24 mouse cellular contexts compared by ENCODE assay signal in the genomic region with DNA sequence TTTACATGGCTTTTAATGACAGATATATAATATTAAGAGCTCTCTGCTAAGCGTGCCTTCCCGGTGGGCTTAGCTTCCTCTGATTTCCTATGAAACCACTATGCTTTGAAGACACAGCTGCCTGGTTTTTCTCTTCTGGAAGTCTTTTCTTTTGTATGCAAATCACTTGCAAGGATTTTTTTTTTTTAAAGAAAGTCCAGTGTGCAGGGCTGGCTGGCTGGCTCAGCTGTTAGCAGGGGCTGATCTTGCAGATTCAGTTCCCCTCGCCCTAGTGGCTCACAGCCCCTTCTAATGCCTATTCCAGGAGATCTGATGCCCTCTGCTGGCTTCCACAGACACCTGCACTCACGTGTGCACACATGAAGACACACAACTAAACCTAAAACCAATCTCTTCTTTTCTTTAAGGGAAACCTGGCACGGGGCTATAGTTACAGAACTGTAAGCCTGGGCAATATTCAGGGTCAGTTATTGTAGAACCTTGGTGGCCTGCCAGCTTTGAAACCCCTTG.
DNase-seq lines count a peak whose midpoint lies in the region; ATAC-seq and TF ChIP-seq lines count a peak whose summit lies in the region.
"Had no signal": no experiment of that assay in that cellular context is flagged by ENCODE, and none has a peak within 500 bp of the region (broad histone marks: within the 10 kb centered on the region; RNA-seq: fewer than 3 reads in every experiment).

No protein-coding gene starts in this region.

- no peak overlapping the region for H3K9ac ChIP-seq in kidney, postnatal 0 days (ENCODE audit: low read depth, low read length)
- no peak overlapping the region for H3K9ac ChIP-seq in midbrain, embryonic 14.5 days (replicated peaks; ENCODE audit: low read length)
- H3K9ac ChIP-seq: embryonic facial prominence, embryonic 13.5 days; heart, embryonic 13.5 days; hindbrain, embryonic 13.5 days; limb, embryonic 13.5 days; liver, embryonic 13.5 days; stomach, embryonic 15.5 days had no signal

- 0 out of 2 replicates have a peak, but pooled peaks have one; percentile 19 for TF ChIP-seq CTCF in kidney, postnatal 0 days (IDR thresholded peaks at IDR 0.05; ENCODE audit: low read depth)

- no peak for DNase-seq in kidney, postnatal 0 days (ENCODE audit: low spot score)
- no peak for DNase-seq in kidney, adult 11 months
- peak; percentile 34 for DNase-seq in midbrain, embryonic 14.5 days
- no peak for DNase-seq in midbrain, embryonic 10.5 days (ENCODE audit: low spot score)
- peak; percentile 57 for DNase-seq in R1 (ENCODE audit: low read depth, low spot score)
- DNase-seq in left cerebral cortex, adult 18-20 months (ENCODE audit: low spot score in 2 of 2) = no peak
- DNase-seq: adrenal gland, adult 2 months; cerebellum, adult 18-20 months; cerebellum, postnatal 14 days; gastrocnemius, postnatal 14 days; heart, adult 18-20 months; kidney, adult 9 months; kidney, postnatal 25 days; liver, embryonic 13.5 days; thymus, adult 18-20 months; thymus, postnatal 36 days had no signal

- WGBS in kidney, postnatal 0 days = 89% methylated on average over 5 of the region's 5 CpGs
- 79% methylated on average over 5 of the region's 5 CpGs for WGBS in midbrain, embryonic 14.5 days
- WGBS in midbrain, embryonic 10.5 days = 87% methylated on average over 5 of the region's 5 CpGs

- no peak overlapping the region for H3K4me3 ChIP-seq in kidney, postnatal 0 days (replicated peaks; ENCODE audit: low read depth, low read length)
- H3K4me3 ChIP-seq in midbrain, embryonic 14.5 days (replicated peaks; ENCODE audit: low read depth, low read length) = no peak overlapping the region
- H3K4me3 ChIP-seq in midbrain, embryonic 10.5 days = no peak overlapping the region
- H3K4me3 ChIP-seq: embryonic facial prominence, embryonic 13.5 days; heart, embryonic 13.5 days; hindbrain, embryonic 13.5 days; limb, embryonic 13.5 days; liver, embryonic 13.5 days; stomach, embryonic 15.5 days had no signal

- H3K27me3 ChIP-seq in kidney, postnatal 0 days (ENCODE audit: insufficient read depth, low read length) = no peaks in the 10 kb centered on the region
- H3K27me3 ChIP-seq in midbrain, embryonic 14.5 days (ENCODE audit: control insufficient read depth, insufficient read depth, low read length) = no peaks in the 10 kb centered on the region
- H3K27me3 ChIP-seq in midbrain, embryonic 10.5 days (ENCODE audit: low read depth, poor library complexity, severe bottlenecking) = no peaks in the 10 kb centered on the region; the same call in 1 of the 2 replicates
- H3K27me3 ChIP-seq: embryonic facial prominence, embryonic 13.5 days; heart, embryonic 13.5 days; hindbrain, embryonic 13.5 days; limb, embryonic 13.5 days; liver, embryonic 13.5 days; stomach, embryonic 15.5 days had no signal

- H3K4me1 ChIP-seq in kidney, postnatal 0 days (replicated peaks; ENCODE audit: insufficient read depth, low read length) = peaks cover 15% of the 10 kb centered on the region
- H3K4me1 ChIP-seq in midbrain, embryonic 14.5 days (ENCODE audit: control insufficient read depth, insufficient read depth, low read length) = peaks cover 4% of the 10 kb centered on the region; the same call in 1 of the 2 replicates
- H3K4me1 ChIP-seq in midbrain, embryonic 10.5 days = peaks cover 30% of the 10 kb centered on the region

- no peaks in the 10 kb centered on the region for H3K9me3 ChIP-seq in kidney, postnatal 0 days (replicated peaks; ENCODE audit: low read length)
- no peaks in the 10 kb centered on the region for H3K9me3 ChIP-seq in midbrain, embryonic 14.5 days (ENCODE audit: control insufficient read depth, low read length)
- no peaks in the 10 kb centered on the region for H3K9me3 ChIP-seq in midbrain, embryonic 10.5 days (replicated peaks)
- H3K9me3 ChIP-seq: embryonic facial prominence, embryonic 13.5 days; hindbrain, embryonic 13.5 days; liver, embryonic 13.5 days; stomach, embryonic 15.5 days had no signal

- H3K27ac ChIP-seq in kidney, postnatal 0 days = no peak overlapping the region
- H3K27ac ChIP-seq in midbrain, embryonic 14.5 days (replicated peaks; ENCODE audit: low read depth, low read length) = no peak overlapping the region
- H3K27ac ChIP-seq in midbrain, embryonic 10.5 days (replicated peaks) = no peak overlapping the region
- H3K27ac ChIP-seq: embryonic facial prominence, embryonic 13.5 days; heart, embryonic 13.5 days; hindbrain, embryonic 13.5 days; limb, embryonic 13.5 days; liver, embryonic 13.5 days; stomach, embryonic 15.5 days had no signal

- H3K4me2 ChIP-seq in kidney, postnatal 0 days (ENCODE audit: low read length) = no peak overlapping the region
- no peak overlapping the region for H3K4me2 ChIP-seq in midbrain, embryonic 14.5 days (ENCODE audit: low read length)
- H3K4me2 ChIP-seq: embryonic facial prominence, embryonic 13.5 days; heart, embryonic 13.5 days; hindbrain, embryonic 13.5 days; limb, embryonic 13.5 days; liver, embryonic 13.5 days; stomach, embryonic 15.5 days had no signal

- no peaks in the 10 kb centered on the region for H3K36me3 ChIP-seq in kidney, postnatal 0 days (ENCODE audit: insufficient read depth, low read length)
- H3K36me3 ChIP-seq in midbrain, embryonic 14.5 days (ENCODE audit: control insufficient read depth, insufficient read depth, low read length) = no peaks in the 10 kb centered on the region
- H3K36me3 ChIP-seq in midbrain, embryonic 10.5 days = no peaks in the 10 kb centered on the region
- H3K36me3 ChIP-seq: embryonic facial prominence, embryonic 13.5 days; heart, embryonic 13.5 days; hindbrain, embryonic 13.5 days; limb, embryonic 13.5 days; liver, embryonic 13.5 days; stomach, embryonic 15.5 days had no signal

- ATAC-seq in kidney, postnatal 0 days (replicated peaks; ENCODE audit: low FRiP score, low read depth) = no peak
- no peak for ATAC-seq in midbrain, embryonic 14.5 days (ENCODE audit: low FRiP score, low TSS enrichment)
- no peak for ATAC-seq in megakaryocyte-erythroid progenitor cell, adult 5-6 weeks (replicated peaks; ENCODE audit: low FRiP score, low TSS enrichment, poor library complexity, severe bottlenecking)
- ATAC-seq: forebrain, embryonic 14.5 days; inflammation-experienced regulatory T-cells, adult 6 months had no signal

Comparison
In these comparisons a context has a peak if more than half of its experiments do, and no peak if none do; other contexts are left out.
1. DNase-seq: peak in midbrain, embryonic 14.5 days (single experiment) and R1 (single experiment); none in kidney, postnatal 0 days (single experiment), kidney, adult 11 months (single experiment), midbrain, embryonic 10.5 days (single experiment) and left cerebral cortex, adult 18-20 months (0 of 2).